Mouse (Mus musculus): ENCODE measurements around the gene Pus10. TPM values are rescaled to one million over a fixed set of nuclear protein-coding genes. Genes with fewer than 3 reads are reported as not detected.

Gene Pus10
- polyA plus RNA-seq, 1 experiment, result 4.3 TPM

DNA sequence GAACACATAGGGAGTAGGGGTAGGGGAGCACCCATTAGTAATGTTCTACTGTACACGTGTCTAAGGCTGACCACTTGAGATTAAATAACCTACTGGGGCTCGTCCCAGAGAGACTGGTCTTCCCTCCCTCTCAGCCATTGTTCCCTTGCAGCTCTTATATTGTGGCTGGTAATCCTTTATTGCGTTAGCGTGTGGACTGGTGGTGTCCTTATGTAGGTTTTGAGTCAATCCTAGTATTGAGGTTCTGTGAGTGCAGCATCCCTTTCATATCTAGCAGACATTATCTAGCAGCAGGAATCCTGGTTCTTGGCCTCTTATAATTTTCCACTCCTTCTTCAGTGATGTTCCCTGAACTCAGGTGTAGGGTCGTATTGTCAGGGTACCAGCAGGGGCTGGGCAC is 21.2 kb downstream of the Pus10 start:
- no peak for TF ChIP-seq MYOD1 (IDR thresholded peaks at IDR 0.05; ENCODE audit: control insufficient read depth in 1 of 3, insufficient read length in 2 of 3, low read depth in 2 of 3)
- TF ChIP-seq USF1 (IDR thresholded peaks at IDR 0.05; ENCODE audit: low read depth), result no peak
- TF ChIP-seq E2F4 (IDR thresholded peaks at IDR 0.05; ENCODE audit: insufficient read depth), result no peak
- TF ChIP-seq MAX (IDR thresholded peaks at IDR 0.05; ENCODE audit: low read depth), result no peak
- TF ChIP-seq TCF3 (IDR thresholded peaks at IDR 0.05; ENCODE audit: insufficient read length, low read depth), result no peak
- no peak for TF ChIP-seq TCF12 (IDR thresholded peaks at IDR 0.05; ENCODE audit: insufficient read depth, poor library complexity, severe bottlenecking)
- no peak for TF ChIP-seq CEBPB (IDR thresholded peaks at IDR 0.05; ENCODE audit: insufficient read depth, poor library complexity, severe bottlenecking)
- TF ChIP-seq POLR2AphosphoS2 (IDR thresholded peaks at IDR 0.05; ENCODE audit: insufficient read length, low read depth), result no peak
- no peak for TF ChIP-seq REST (IDR thresholded peaks at IDR 0.05; ENCODE audit: insufficient read depth, insufficient read length)
- no peak for TF ChIP-seq MYOG (IDR thresholded peaks at IDR 0.05; ENCODE audit: control insufficient read depth in 1 of 3, insufficient read depth in 1 of 3, insufficient read length in 2 of 3, low read depth in 2 of 3)
- TF ChIP-seq POLR2A (IDR thresholded peaks at IDR 0.05; ENCODE audit: insufficient read length, low read depth), result no peak
- no peak for TF ChIP-seq SRF (IDR thresholded peaks at IDR 0.05; ENCODE audit: control insufficient read depth, insufficient read length, low read depth)
- no peaks in the 10 kb centered on the region for H3K27me3 ChIP-seq (ENCODE audit: control insufficient read depth, insufficient read depth, insufficient read length)
- H3K79me2 ChIP-seq (ENCODE audit: control insufficient read depth, insufficient read depth), result no peaks in the 10 kb centered on the region
- H3K4me2 ChIP-seq (ENCODE audit: low read depth), result no peak overlapping the region
- H3ac ChIP-seq (ENCODE audit: control insufficient read depth, insufficient read length), result no peak overlapping the region
- peaks cover 39% of the 10 kb centered on the region for H3K36me3 ChIP-seq (ENCODE audit: control insufficient read depth, insufficient read depth)
- no peak overlapping the region for H3K4me3 ChIP-seq

DNA sequence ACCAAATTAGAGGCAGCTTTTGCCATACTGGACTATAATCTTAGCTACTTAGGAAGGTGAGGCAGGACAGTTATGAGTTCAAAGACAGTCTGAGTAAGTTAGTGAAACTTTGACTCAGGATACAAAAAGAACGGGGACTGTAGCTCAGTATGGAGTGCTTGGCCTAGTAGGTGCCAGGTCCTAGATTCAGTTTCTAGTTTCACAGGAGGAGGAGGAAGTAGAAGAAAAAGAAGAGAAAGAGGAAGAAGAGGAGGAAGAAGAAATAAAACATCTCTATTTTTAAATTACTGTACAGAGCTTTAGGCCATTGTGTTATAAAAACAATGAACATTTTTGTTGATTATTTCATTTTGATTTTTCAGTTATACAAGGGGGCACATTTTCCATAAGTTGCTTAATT is 22.6 kb downstream of the Pus10 start:
- H3ac ChIP-seq (ENCODE audit: control insufficient read depth, insufficient read length), result no peak overlapping the region
- no peak overlapping the region for H3K4me3 ChIP-seq
- TF ChIP-seq MAX (IDR thresholded peaks at IDR 0.05; ENCODE audit: low read depth), result no peak
- TF ChIP-seq POLR2A (IDR thresholded peaks at IDR 0.05; ENCODE audit: insufficient read length, low read depth), result no peak
- no peak for TF ChIP-seq TCF12 (IDR thresholded peaks at IDR 0.05; ENCODE audit: insufficient read depth, poor library complexity, severe bottlenecking)
- TF ChIP-seq CEBPB (IDR thresholded peaks at IDR 0.05; ENCODE audit: insufficient read depth, poor library complexity, severe bottlenecking), result no peak
- no peak for TF ChIP-seq POLR2AphosphoS2 (IDR thresholded peaks at IDR 0.05; ENCODE audit: insufficient read length, low read depth)
- no peak for TF ChIP-seq TCF3 (IDR thresholded peaks at IDR 0.05; ENCODE audit: insufficient read length, low read depth)
- TF ChIP-seq REST (IDR thresholded peaks at IDR 0.05; ENCODE audit: insufficient read depth, insufficient read length), result no peak
- TF ChIP-seq MYOG (IDR thresholded peaks at IDR 0.05; ENCODE audit: control insufficient read depth in 1 of 3, insufficient read depth in 1 of 3, insufficient read length in 2 of 3, low read depth in 2 of 3), result no peak
- TF ChIP-seq MYOD1 (IDR thresholded peaks at IDR 0.05; ENCODE audit: control insufficient read depth in 1 of 3, insufficient read length in 2 of 3, low read depth in 2 of 3), result no peak
- no peak for TF ChIP-seq SRF (IDR thresholded peaks at IDR 0.05; ENCODE audit: control insufficient read depth, insufficient read length, low read depth)
- no peak for TF ChIP-seq E2F4 (IDR thresholded peaks at IDR 0.05; ENCODE audit: insufficient read depth)
- TF ChIP-seq USF1 (IDR thresholded peaks at IDR 0.05; ENCODE audit: low read depth), result no peak
- H3K36me3 ChIP-seq (ENCODE audit: control insufficient read depth, insufficient read depth), result peaks cover 31% of the 10 kb centered on the region
- no peak overlapping the region for H3K4me2 ChIP-seq (ENCODE audit: low read depth)
- no peaks in the 10 kb centered on the region for H3K27me3 ChIP-seq (ENCODE audit: control insufficient read depth, insufficient read depth, insufficient read length)
- H3K79me2 ChIP-seq (ENCODE audit: control insufficient read depth, insufficient read depth), result no peaks in the 10 kb centered on the region

DNA sequence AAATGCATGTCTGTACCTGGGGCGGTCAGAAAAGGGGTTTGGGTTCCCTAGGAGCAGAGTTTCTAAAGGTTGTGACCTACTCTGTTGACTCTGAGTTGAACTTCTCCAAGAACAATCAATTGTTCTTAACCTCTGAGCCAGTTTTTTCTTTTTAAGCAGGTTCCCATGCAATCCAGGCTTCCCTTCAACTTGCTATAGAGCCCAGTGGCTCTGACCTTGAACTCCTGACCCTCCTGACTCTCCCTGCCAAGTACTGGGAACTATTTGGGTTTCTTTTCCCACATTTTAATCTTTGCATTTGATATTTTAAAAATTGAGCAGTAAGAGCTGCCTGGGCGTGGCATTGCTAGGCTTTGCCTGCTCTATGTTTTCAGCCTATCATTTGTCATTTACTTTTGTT is 27.8 kb downstream of the Pus10 start:
- Histone ChIP-seq H3K27me3 (ENCODE audit: control insufficient read depth, insufficient read depth, insufficient read length) (no peaks in the 10 kb centered on the region), H3K4me3 (no peak overlapping the region), H3K4me2 (ENCODE audit: low read depth) (no peak overlapping the region), H3K79me2 (ENCODE audit: control insufficient read depth, insufficient read depth) (no peaks in the 10 kb centered on the region), H3ac (ENCODE audit: control insufficient read depth, insufficient read length) (no peak overlapping the region), H3K36me3 (ENCODE audit: control insufficient read depth, insufficient read depth) (peaks cover 5% of the 10 kb centered on the region)
- TF ChIP-seq REST (IDR thresholded peaks at IDR 0.05; ENCODE audit: insufficient read depth, insufficient read length), result no peak
- TF ChIP-seq MAX (IDR thresholded peaks at IDR 0.05; ENCODE audit: low read depth), result no peak
- no peak for TF ChIP-seq E2F4 (IDR thresholded peaks at IDR 0.05; ENCODE audit: insufficient read depth)
- TF ChIP-seq MYOD1 (IDR thresholded peaks at IDR 0.05; ENCODE audit: control insufficient read depth in 1 of 3, insufficient read length in 2 of 3, low read depth in 2 of 3), result no peak
- no peak for TF ChIP-seq MYOG (IDR thresholded peaks at IDR 0.05; ENCODE audit: control insufficient read depth in 1 of 3, insufficient read depth in 1 of 3, insufficient read length in 2 of 3, low read depth in 2 of 3)
- no peak for TF ChIP-seq TCF12 (IDR thresholded peaks at IDR 0.05; ENCODE audit: insufficient read depth, poor library complexity, severe bottlenecking)
- no peak for TF ChIP-seq CEBPB (IDR thresholded peaks at IDR 0.05; ENCODE audit: insufficient read depth, poor library complexity, severe bottlenecking)
- TF ChIP-seq POLR2A (IDR thresholded peaks at IDR 0.05; ENCODE audit: insufficient read length, low read depth), result no peak
- no peak for TF ChIP-seq SRF (IDR thresholded peaks at IDR 0.05; ENCODE audit: control insufficient read depth, insufficient read length, low read depth)
- TF ChIP-seq POLR2AphosphoS2 (IDR thresholded peaks at IDR 0.05; ENCODE audit: insufficient read length, low read depth), result no peak
- no peak for TF ChIP-seq TCF3 (IDR thresholded peaks at IDR 0.05; ENCODE audit: insufficient read length, low read depth)
- TF ChIP-seq USF1 (IDR thresholded peaks at IDR 0.05; ENCODE audit: low read depth), result no peak

DNA sequence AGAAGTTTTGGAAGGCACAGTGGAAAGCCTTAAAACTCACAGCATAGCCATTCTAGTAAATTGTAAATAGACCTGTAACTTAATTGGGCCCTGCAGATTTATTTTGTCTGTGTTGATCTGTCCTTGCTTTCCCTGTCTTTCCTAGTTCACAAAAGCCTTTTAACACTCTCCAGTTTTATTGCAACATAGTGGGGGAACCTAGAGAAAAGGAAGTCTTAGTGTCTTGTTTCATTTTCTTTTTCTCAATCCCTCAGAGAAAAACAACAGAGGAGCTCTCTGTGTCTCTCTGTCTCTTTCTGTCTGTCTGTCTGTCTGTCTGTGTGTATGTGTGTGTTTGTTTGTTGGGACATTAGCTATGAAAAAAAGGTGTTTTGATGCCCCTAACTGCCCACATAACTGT is 30.4 kb downstream of the Pus10 start:
- TF ChIP-seq E2F4 (IDR thresholded peaks at IDR 0.05; ENCODE audit: insufficient read depth) (no peak), POLR2AphosphoS2 (IDR thresholded peaks at IDR 0.05; ENCODE audit: insufficient read length, low read depth) (no peak), TCF12 (IDR thresholded peaks at IDR 0.05; ENCODE audit: insufficient read depth, poor library complexity, severe bottlenecking) (no peak), USF1 (IDR thresholded peaks at IDR 0.05; ENCODE audit: low read depth) (no peak), MYOD1 (IDR thresholded peaks at IDR 0.05; ENCODE audit: control insufficient read depth in 1 of 3, insufficient read length in 2 of 3, low read depth in 2 of 3) (no peak), MAX (IDR thresholded peaks at IDR 0.05; ENCODE audit: low read depth) (no peak), TCF3 (IDR thresholded peaks at IDR 0.05; ENCODE audit: insufficient read length, low read depth) (no peak), CEBPB (IDR thresholded peaks at IDR 0.05; ENCODE audit: insufficient read depth, poor library complexity, severe bottlenecking) (no peak), MYOG (IDR thresholded peaks at IDR 0.05; ENCODE audit: control insufficient read depth in 1 of 3, insufficient read depth in 1 of 3, insufficient read length in 2 of 3, low read depth in 2 of 3) (no peak)
- Histone ChIP-seq H3K4me3 (no peak overlapping the region), H3ac (ENCODE audit: control insufficient read depth, insufficient read length) (no peak overlapping the region), H3K36me3 (ENCODE audit: control insufficient read depth, insufficient read depth) (peaks cover 5% of the 10 kb centered on the region), H3K4me2 (ENCODE audit: low read depth) (no peak overlapping the region), H3K27me3 (ENCODE audit: control insufficient read depth, insufficient read depth, insufficient read length) (no peaks in the 10 kb centered on the region), H3K79me2 (ENCODE audit: control insufficient read depth, insufficient read depth) (no peaks in the 10 kb centered on the region)

All from myocyte (in vitro differentiated cells).